Mouse (Mus musculus): Measurements from ENCODE around the gene Tmem170b.
A peak's percentile ranks its signal among the peaks of the same experiment; 100 is the strongest.

Gene Tmem170b

DNA sequence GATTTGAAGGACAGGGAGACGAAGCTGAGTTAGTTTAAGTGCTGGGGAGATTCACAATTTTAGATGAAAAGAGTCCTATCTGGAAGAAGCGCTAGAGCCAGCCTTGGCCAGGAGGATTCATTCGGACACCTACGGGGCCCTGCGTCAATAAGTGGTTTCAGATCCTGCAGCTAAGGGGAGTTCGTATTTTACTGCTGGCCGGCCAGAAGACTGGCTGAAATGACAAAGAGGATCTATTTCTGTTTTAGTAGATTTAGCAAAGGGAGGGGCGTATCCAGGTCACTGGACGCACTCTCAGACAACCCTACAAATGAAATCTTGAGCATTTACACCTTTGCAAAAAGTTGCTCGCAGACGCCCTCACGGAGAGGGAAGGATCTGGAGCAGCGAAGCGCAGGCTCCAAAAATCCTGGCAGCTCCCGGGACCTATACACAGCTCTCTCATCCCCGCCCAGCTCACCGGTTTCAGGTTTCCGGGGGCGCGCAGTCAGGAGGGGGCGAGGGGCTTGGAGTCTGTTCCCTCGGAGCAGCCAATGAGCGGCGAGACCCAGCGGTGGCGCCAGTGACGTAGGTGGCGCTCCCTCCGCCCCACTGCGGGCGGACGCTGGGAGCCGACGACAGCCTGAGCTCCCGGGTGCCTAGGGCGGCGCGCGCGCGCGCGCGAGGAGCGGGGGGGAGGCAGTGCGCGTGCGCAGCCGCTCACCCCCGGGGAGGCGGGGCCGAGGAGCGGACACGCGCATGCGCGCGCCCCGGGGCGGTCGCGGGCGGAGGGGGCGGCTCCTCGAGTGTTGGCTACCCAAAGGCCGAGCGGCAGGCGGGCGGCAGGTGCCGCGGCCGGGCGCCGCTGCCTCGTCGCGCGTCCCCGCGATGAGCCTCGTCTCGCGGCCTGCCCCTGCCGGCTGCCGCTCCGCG, at the start of gene Tmem170b:
Tmem170b (plus strand) TSS at position 809 of the 912 bp plus-strand sequence.
- DNase-seq (ENCODE audit: extremely low read depth, low read depth): peak; percentile 84

DNA sequence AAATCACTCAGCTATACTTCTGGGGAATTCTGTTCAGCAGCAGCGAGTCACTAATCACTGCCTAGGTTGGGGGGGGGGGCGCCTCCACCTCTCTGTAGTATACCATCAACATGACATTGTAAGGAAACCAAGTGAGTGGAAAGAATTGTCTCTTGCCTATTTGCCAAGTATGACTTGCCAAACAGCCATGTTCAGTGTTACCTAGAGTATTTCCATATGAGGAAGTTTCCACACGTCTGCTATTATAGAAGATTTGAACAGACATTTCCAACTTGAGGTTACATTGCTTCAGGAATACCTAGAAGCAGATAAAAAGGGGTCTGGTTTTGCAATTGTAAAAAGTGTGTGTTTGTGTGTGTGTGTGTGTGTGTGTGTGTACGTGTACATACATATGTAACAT, 44.7 kb upstream of the Tmem170b start:
- DNase-seq (ENCODE audit: extremely low read depth, low read depth): no peak

DNA sequence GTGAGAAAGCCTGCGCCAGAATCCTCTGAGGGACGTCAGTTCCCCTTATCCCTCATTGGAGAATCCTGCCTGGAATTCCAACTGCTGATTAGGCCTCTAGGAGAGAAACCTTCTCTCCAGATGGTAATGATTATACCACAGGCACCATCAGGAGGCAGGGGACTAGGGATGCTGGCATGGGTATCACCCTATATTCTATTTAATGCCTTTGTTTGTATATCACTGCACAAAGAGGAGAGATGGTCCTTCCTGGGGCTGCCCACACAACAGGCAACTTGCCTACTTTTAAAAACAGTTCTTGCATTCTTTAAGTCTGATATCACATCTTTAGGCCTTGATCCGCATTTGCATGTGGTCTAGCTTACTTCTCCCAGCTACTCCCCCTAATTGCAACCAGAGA, 37.3 kb upstream of the Tmem170b start:
- DNase-seq (ENCODE audit: extremely low read depth, low read depth): no peak

DNA sequence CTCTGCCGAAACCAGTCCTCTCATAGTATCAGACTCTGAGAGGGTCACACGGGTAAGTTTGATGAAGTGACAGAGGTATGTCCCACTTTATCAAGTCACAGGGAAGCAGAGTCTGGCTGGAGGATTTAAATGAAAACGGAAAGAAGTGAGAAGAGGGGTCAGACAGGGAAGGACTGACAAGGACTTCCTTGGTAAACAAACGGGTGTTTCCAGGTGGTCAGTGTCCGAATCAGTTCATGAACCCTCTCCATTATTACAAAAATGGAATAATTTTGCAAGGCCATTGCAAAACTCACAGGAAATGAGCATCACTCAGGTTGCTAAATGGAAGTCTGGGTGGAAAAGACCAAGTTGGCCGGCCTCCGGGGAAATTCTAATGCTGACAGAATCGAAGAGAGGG, 36.8 kb upstream of the Tmem170b start:
- no peak for DNase-seq (ENCODE audit: extremely low read depth, low read depth)

DNA sequence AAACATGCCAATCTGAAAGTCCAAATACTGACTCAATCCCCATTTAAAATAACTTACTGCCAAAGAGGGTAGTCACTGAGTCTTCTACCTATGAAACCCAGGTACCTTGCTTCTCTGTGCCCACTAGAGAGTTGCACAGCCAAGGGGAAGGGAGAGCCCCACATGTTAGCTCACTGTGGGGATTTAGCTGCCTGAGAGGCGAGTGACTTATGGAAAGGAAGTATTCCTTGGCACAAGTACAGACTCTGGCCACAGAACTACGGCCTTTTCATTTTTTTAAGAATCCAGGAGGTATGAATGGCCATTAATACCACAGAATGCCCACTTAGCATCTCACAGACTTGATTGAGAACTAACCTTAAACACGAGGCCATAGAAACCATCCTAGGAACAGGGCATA, 35.9 kb upstream of the Tmem170b start:
- DNase-seq (ENCODE audit: extremely low read depth, low read depth): no peak

DNA sequence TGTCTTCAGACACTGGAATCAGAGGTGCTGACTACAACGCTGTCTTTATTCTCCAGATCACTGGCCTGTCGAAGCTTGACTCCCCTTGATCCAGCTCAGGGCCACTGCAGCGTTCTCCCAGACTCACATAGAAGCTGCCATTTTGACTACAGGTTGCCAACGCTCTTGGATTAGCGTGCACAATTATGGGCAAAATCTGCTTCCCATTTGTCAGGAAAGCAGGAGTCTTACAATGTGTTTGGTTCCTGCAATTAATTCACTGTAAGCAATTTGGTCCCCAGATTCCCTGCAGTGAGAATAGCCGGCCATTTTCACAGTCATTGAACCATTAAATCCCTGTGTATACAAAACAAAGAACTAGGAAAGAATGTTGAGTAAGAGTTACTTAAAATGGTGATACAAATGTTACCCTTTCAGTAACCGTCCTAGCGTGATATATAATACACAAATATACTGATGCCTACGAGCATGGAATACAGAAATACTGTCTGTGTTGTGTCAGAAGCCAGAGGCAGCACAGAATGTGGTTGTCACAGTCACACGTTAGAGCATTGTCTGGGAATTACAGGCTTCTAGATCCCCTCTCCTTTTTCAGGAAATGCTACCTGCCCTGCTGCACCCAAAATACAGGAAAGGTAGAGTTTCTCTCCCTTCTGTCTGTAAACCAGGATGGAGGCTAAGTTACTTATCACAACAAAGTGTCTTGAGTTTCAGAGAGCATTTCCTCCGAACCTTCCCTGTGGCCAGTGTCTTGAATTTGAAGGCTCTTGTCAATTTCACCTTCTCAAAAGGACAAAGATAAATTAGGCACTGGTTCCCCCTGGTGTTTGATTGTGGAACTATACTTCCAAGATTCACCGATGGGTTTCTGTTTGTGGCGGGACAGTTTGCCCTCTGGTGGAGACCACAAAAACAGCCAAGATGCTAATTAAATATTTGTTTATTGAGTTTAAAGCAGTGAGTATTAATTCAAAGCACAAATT, 34.0 kb upstream of the Tmem170b start:
- DNase-seq (ENCODE audit: extremely low read depth, low read depth): peak; percentile 65

DNA sequence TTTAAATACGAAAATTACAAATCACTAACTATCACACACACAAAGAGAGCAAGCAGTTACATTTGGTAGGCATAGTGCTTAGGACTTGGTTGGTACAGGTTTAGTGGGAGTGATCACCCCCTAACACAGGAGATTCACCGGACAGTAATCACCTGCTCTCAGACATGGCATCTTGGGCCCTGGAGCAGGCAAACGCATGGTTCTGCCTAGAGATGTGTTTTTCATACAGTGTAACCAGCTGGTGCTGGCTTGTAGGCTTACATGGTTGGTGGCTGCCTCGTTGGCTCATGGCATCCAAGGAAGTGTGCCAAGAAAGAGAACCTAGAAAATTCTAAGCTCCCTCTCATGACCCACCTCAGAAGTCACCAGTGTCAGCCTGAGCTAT, 33.4 kb upstream of the Tmem170b start:
- no peak for DNase-seq (ENCODE audit: extremely low read depth, low read depth)

DNA sequence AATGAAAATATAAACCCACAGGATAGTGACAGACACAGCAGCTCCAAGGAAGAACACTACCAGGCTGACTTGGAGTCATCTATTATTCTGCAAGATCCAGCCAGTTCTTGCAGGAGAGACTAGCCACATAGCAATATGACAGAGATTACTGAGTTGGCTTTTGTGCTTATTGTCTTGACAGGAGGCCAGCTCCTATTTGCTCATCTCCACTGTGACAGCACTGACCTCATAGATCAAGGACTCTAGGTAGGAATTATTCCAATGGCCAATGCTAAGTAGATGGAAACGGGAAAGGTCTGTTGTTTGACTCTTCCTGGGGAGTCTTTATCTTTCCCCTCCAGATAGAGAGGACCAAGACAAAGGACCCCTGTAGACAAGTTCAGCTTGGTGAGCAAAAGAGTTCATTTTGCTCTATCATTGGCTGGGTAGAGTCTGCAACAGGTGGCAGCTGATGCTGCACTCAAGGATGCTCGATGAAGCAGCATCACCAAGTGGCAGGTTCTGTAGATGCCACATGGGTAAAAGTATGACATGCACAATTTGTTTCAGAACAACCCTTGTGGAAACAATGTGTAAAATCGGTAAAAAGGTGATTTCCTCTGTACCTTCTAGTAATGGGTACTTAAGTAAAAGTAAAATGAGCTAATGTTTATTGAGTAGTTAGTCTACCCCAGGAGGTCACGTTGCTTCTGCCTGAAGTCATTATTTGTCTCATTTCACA, 32.4 kb upstream of the Tmem170b start:
- DNase-seq (ENCODE audit: extremely low read depth, low read depth): no peak

DNA sequence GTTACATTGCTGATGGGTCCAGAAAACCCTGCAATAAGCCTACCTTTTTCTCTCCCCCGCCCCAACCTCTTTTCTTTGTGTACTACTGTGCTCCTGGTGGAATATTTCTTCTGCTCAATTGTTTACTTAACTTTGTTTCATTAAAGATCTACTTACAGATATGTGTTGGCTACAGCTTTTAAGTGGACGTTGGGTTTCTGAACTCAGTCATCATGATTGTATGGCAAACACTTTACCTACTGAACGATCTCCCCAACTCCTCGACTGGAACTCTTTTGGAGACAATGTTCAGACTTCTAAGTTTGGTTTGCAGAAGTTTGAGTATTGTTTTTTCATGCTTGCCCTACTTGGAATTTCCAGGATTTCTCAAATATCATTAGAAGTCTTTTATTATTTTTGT, 24.6 kb upstream of the Tmem170b start:
- no peak for DNase-seq (ENCODE audit: extremely low read depth, low read depth)

DNA sequence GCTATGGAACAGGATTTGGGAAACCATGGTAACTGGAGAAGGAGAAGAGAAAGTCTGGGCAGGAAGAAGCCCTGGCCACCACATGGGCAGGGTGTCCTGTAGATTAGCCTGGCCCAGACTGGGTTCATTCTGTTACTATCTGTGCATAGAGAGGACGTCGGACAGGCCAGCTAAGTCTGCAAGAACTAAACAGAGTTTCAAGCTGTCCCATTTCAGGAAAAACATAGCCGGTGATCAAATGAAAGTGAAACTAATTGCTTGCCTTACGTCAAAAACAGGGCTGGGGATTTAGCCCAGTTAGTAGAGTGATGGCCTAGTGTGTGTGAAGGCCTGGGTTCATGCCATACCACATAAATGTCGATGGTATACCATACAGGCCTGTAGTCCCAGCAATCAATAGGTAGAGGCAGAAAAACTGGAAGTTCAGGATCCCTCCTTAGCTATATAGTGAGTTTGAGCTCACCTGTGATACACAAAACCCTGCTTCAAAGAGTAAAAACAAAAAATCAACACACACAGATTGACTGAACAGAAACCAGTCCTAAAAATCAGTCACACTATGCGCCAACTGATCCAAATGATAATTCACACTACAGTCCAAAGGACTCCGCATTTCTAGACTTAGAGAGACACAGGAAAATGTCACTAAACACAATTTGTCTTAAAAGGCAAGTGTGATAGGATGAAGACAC, 21.9 kb upstream of the Tmem170b start:
- no peak for DNase-seq (ENCODE audit: extremely low read depth, low read depth)

DNA sequence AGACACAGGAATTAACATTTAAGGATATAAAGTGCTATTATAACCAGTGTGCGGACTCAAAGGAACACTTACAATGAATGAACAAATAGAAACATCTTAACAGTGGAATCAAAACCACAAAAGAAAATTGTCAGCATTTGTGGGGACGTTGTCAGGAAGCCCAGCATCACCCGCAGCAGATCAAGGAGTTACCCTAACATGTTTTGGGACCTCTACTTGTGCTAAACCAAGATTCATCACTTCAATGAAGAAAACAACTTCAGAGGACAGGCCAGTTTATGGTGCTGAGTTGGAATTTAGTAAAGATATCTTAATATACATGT, 21.4 kb upstream of the Tmem170b start:
- no peak for DNase-seq (ENCODE audit: extremely low read depth, low read depth)

DNA sequence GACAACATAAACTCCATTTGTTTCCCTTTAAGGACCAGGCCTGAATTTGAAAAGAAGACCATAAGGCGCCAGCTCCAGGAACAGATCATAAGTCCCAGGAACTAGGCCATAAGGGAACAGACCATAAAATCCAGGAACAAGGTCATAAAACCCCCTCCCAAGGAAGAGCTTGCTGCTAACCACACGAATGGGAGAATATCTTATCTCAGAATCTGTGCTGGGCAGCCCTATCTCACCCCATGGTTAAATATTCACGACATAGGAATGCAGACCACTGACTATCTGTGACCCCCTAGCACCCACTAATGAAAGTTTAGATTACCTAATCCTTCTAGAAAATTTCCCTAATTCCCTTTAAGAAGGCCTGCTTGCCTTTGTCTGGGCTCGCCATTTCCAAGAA, 20.8 kb upstream of the Tmem170b start:
- no peak for DNase-seq (ENCODE audit: extremely low read depth, low read depth)

DNA sequence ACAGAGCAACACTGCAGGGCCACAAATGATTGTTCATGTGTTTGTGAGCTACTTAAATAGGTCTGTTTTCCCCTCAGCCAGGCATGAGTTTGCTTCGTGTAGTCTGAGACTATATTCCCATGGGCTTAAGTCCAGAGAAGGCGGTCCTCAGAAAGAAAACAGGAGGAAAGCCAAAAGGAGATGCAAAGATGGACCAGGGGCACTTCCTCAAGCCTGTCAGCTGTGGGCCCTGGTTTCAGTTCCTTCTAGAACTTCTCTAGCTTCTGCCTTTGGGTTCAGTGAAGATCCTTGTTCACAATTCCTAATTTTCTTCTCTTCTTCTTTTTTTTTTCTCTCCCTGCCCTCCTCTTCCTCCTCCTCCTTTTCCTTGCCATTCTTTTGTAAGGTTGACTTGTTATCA, 9.0 kb upstream of the Tmem170b start:
- DNase-seq (ENCODE audit: extremely low read depth, low read depth): no peak

DNA sequence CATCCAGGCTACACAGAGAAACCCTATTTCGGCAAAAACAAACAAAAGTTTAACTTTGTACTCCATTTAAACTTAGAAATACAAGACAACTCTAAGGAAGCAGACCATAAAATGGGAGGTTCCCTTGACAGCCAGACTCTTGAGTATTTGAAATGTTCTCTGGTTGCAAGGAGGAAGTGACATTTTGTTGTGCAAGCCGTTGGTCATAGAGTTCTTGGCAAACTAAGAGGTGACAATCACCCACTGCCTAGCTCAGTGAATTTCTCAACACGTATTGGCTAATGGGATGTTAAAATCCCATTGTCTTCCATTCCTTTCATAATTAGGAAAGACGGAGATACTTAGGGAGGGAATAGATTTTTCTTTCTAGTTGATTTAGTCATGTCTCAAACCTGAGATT, 5.7 kb upstream of the Tmem170b start:
- DNase-seq (ENCODE audit: extremely low read depth, low read depth): no peak

DNA sequence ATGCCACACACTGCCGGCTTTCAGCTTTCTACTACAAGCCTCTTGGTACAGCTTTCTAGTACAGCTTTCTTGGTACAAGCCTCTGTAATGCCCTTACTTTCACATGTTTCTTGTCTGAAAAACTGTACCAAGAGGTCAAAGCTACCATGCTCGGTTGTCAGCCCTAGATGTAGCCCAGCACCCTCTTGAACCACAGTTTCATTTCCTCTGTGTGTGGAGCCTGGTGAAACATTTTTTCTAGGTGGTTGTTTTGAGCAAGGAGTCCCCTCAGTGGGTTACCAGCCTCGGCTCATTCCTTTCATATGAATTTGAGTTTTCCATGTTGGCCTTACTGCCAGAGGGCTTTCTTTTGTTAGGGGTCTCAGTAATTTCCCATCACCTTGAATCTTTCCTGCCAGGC, 4.7 kb upstream of the Tmem170b start:
- DNase-seq (ENCODE audit: extremely low read depth, low read depth): no peak

DNA sequence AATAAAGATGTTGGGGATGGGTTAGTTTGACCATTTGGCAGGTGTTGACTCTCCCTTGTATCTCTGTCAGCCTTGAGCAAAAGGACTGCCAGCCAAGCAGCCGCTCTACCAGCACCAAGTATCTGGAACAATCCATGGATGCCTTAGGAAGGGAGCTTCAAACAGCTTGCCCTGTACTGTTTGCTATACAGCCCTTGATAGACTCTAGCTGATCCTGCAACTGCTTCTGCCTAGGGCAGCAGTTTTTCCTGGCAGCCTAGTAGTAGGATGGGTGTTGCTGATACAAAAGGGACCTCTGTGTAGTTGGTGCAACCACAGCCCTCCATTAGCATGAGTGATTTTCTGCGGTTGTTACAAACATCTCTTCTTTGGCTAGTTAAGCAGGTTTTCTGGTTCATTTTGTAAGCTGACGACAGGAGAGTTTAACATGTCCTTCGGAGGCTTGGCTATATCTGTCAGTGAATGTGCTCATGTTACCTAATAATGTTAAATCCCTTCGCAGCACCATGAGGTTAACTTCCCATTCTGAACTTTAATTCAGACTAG, 1.7 kb upstream of the Tmem170b start:
- no peak for DNase-seq (ENCODE audit: extremely low read depth, low read depth)

DNA sequence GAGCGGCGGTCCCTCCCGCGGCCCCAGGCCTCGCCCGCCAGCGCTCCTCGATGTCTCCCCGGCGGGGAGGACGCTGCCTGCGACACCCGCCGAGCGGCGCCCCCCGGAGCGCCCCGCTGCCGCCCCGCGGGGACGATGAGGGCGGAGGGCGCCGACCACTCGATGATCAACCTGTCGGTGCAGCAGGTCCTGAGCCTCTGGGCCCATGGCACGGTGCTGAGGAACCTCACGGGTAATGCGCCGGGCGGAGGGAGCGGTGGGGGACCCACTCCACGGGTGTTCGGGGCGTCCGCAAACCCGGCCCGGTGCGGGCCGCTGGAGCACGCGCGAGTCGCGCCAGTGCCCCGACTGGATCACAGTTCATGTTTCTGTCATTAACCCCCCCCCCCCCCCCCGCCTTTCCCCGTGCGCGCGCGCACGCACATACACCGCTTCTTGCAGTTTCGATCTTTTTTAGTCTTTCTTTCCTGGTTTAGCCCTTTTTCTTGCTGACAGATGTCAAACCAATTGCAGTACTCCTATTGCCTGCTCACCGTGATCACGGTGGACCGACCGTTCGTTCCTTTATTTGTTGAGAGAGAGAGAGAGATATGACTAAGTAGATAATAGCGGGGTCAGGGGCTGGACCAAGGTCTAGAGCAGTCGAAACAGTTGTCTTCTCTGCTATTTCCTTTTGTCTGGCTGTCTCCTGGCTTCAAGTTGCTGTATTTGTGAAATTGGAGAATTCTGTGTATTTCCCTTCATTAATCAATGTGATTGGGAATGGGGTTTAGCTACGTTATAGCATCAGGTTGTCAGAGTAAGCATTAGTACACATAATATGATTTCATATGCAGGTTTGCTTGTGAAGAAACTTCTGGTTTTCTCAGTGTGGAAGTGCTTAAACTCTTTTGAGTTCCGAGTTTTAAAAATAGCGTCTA, 634 bp downstream of the Tmem170b start:
- peak; percentile 45 for DNase-seq (ENCODE audit: extremely low read depth, low read depth)

DNA sequence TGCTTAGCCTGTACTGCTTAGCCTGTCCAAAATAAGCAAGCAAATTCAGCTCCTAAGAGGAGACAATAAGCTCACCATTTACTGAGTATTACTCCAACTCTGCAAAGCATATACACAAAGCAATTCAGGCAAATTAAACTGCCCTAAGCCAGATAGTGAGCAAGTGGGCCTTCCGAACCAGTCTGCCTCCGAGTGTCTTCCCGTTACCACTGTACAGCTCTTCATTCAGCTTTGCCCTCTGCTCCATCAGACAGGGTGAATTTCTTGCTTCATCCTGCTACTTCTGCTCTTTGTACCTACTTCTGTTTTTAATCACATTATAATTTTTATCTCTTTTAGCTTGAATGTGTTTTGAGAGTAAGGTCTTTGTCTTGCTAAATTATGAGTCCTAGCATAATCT, 1.9 kb downstream of the Tmem170b start:
- DNase-seq (ENCODE audit: extremely low read depth, low read depth): peak; percentile 30

DNA sequence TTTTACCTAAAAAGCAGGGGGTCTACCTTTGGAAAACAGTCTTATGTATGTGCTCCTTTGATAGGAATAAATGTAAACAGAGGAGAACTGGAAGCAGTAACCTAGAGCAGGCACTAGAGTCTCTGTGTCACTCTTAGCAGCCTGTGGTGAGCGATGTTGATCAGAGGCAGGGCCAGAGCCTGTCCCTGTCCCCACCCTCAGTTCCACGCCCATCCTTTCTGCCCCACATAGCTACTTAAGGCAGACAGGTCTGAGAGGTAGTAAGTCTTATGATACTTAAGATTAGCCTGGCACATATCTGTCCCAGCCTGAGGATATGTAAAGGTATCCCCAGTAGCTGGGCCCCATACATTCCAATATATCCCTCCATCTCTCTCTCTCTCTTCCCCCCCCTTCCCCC, 2.9 kb downstream of the Tmem170b start:
- DNase-seq (ENCODE audit: extremely low read depth, low read depth): no peak

DNA sequence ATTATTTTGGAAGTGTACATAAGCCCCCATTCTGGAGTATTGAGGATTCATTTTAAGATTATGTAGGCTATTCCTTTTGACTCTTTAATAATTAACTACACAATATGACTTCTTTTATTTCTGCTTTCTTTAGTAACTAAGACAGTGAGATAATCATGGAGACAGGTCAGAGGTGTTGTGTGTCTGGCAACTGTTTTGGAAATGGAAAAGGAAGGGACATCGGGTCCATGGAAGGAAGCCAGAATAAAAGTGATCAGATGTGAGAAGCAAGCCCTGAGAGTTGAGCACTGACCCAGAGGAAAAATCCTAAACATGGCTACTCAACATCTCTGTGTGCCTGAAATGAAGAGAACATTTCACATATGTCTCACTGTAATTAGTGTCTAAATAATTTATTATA, 5.3 kb downstream of the Tmem170b start:
- no peak for DNase-seq (ENCODE audit: extremely low read depth, low read depth)
